Mouse (Mus musculus) liver, postnatal 0 days (tissue): ENCODE data around the gene Itga8. TPM values are rescaled to one million over a fixed set of nuclear protein-coding genes. Genes with fewer than 3 reads are reported as not detected.

Experiments used
- ATAC-seq: fragments of 200-750 bp; cut with Nextera tagmentation; 2 replicates; pipeline ENCODE4 v1.8.0; 2017; ENCODE audit warnings: mild to moderate bottlenecking, moderate library complexity
- DNase-seq: peaks from one replicate; pipeline ENCODE4 v3.0.0-alpha.2; 2016
- H3K27ac ChIP-seq: fragments of 300-500 bp; sonication (generic); 2 replicates; pipeline ENCODE4 v1.5.1; 2014; ENCODE audit warnings: antibody characterized with exemption, moderate library complexity, mild to moderate bottlenecking, low read depth
- H3K27me3 ChIP-seq: fragments of 300-500 bp; sonication (generic); 2 replicates; pipeline ENCODE4 v1.6.1; 2014; ENCODE audit warnings: low read length, control low read depth, mixed read lengths; ENCODE audit not compliant: insufficient read depth
- H3K36me3 ChIP-seq: fragments of 300-500 bp; sonication (generic); replicated peaks from 2 replicates; pipeline ENCODE4 v1.6.1; 2014; ENCODE audit warnings: mild to moderate bottlenecking, control low read depth, low read length, moderate library complexity, mixed read lengths; ENCODE audit not compliant: insufficient read depth
- H3K4me1 ChIP-seq: fragments of 300-500 bp; sonication (generic); 2 replicates; pipeline ENCODE4 v1.6.1; 2014; ENCODE audit warnings: antibody characterized with exemption, mild to moderate bottlenecking, control low read depth; ENCODE audit not compliant: insufficient read depth
- H3K4me2 ChIP-seq: fragments of 300-500 bp; sonication (generic); 2 replicates; pipeline ENCODE4 v1.6.1; 2014; ENCODE audit warnings: low read depth, mild to moderate bottlenecking, low read length, moderate library complexity, mixed read lengths
- H3K4me3 ChIP-seq: fragments of 300-500 bp; sonication (generic); 2 replicates; pipeline ENCODE4 v1.5.1; 2014; ENCODE audit warnings: low read depth, low read length
- H3K9ac ChIP-seq: fragments of 300-500 bp; sonication (generic); replicated peaks from 2 replicates; pipeline ENCODE4 v1.6.1; 2014; ENCODE audit warnings: mild to moderate bottlenecking, moderate library complexity
- H3K9me3 ChIP-seq: fragments of 300-500 bp; sonication (generic); 2 replicates; pipeline ENCODE4 v1.6.1; 2016; ENCODE audit warnings: mild to moderate bottlenecking, control low read depth, low read length, mixed read lengths
- CTCF ChIP-seq: sonication (generic); IDR thresholded peaks from 2 replicates; pipeline ENCODE4 v1.5.1; 2016; ENCODE audit warnings: antibody characterized with exemption, low read depth
- EP300 ChIP-seq: IDR thresholded peaks from 2 replicates; pipeline ENCODE4 v1.6.1; 2016; ENCODE audit warnings: antibody characterized with exemption, low read depth, mild to moderate bottlenecking
- WGBS: fragments of 180-500 bp; shearing (Covaris S2); extraction: QIAGEN DNeasy Blood & Tissue Kit; methylation state at CpG from one replicate; pipeline ENCODE4 v1.1.7; 2014; ENCODE audit not compliant: insufficient replicate concordance; 5-methylcytosine and 5-hydroxymethylcytosine counted together
- polyA plus RNA-seq: library from polyadenylated mRNA; unstranded; fragments of >200 nt; fragmentation: Nextera tagmentation; extraction: Ambion mirVana; gene quantifications from 2 replicates; pipeline ENCODE4 v1.2.1, GENCODE M21; 2015

Itga8 gene
- polyA plus RNA-seq, 1 experiment from 2014 or later: 1.7 TPM

GRCm38 (mm10) chr2:12160486-12160885 is 141.2 kb downstream of the Itga8 start:
- 69% methylated on average over 3 of the region's 3 CpGs for WGBS
- no peak overlapping the region for H3K9ac ChIP-seq
- H3K27me3 ChIP-seq: no peaks in the 10 kb centered on the region
- ATAC-seq (no peak), DNase-seq (peak; percentile 28)
- H3K4me1 ChIP-seq: no peaks in the 10 kb centered on the region
- no peaks in the 10 kb centered on the region for H3K9me3 ChIP-seq
- no peaks in the 10 kb centered on the region for H3K36me3 ChIP-seq
- TF ChIP-seq CTCF (peak; percentile 69), EP300 (no peak)
- H3K4me3 ChIP-seq: no peak overlapping the region
- H3K4me2 ChIP-seq: no peak overlapping the region
- no peak overlapping the region for H3K27ac ChIP-seq

GRCm38 (mm10) chr2:12157001-12157400 is 144.7 kb downstream of the Itga8 start:
- WGBS: 46% methylated on average over 1 of the region's 1 CpGs
- no peak overlapping the region for H3K4me2 ChIP-seq

GRCm38 (mm10) chr2:12156401-12156800 is 145.3 kb downstream of the Itga8 start:
- DNase-seq: no peak
- no peak overlapping the region for H3K4me2 ChIP-seq
- 70% methylated on average over 3 of the region's 3 CpGs for WGBS
- no peak overlapping the region for H3K9ac ChIP-seq
- H3K4me3 ChIP-seq: no peak overlapping the region
- TF ChIP-seq EP300 (no peak), CTCF (no peak)
- no peaks in the 10 kb centered on the region for H3K27me3 ChIP-seq
- H3K4me1 ChIP-seq: no peaks in the 10 kb centered on the region
- no peaks in the 10 kb centered on the region for H3K36me3 ChIP-seq
- H3K27ac ChIP-seq: no peak overlapping the region
- no peaks in the 10 kb centered on the region for H3K9me3 ChIP-seq
- ATAC-seq: no peak

More at GRCm38 (mm10) chr2:12157001-12157400, 144.7 kb downstream of the Itga8 start:
- TF ChIP-seq CTCF: no peak
- Histone ChIP-seq H3K36me3 (no peaks in the 10 kb centered on the region), H3K4me3 (no peak overlapping the region), H3K9me3 (no peaks in the 10 kb centered on the region), H3K9ac (no peak overlapping the region), H3K27me3 (no peaks in the 10 kb centered on the region), H3K4me1 (no peaks in the 10 kb centered on the region), H3K27ac (no peak overlapping the region)
- ATAC-seq: no peak
- no peak for DNase-seq

- no peaks in the 10 kb centered on the region for H3K36me3 ChIP-seq
- no peak overlapping the region for H3K9ac ChIP-seq
- DNase-seq: no peak
- H3K9me3 ChIP-seq: no peaks in the 10 kb centered on the region
- H3K4me3 ChIP-seq: no peak overlapping the region
- WGBS: 77% methylated on average over 6 of the region's 6 CpGs
- ATAC-seq: no peak
- no peaks in the 10 kb centered on the region for H3K27me3 ChIP-seq
- no peak overlapping the region for H3K4me2 ChIP-seq
- H3K27ac ChIP-seq: no peak overlapping the region
- TF ChIP-seq EP300: no peak
- TF ChIP-seq CTCF: no peak
- H3K4me1 ChIP-seq: no peaks in the 10 kb centered on the region
These were observed 147.0 kb downstream of the Itga8 start for GRCm38 (mm10) chr2:12154676-12155075.

- 70% methylated on average over 1 of the region's 1 CpGs for WGBS
- no peak overlapping the region for H3K27ac ChIP-seq
- no peak overlapping the region for H3K9ac ChIP-seq
- H3K36me3 ChIP-seq: no peaks in the 10 kb centered on the region
- no peak overlapping the region for H3K4me3 ChIP-seq
- no peak for ATAC-seq
- no peaks in the 10 kb centered on the region for H3K27me3 ChIP-seq
- H3K4me1 ChIP-seq: no peaks in the 10 kb centered on the region
- H3K4me2 ChIP-seq: no peak overlapping the region
- no peaks in the 10 kb centered on the region for H3K9me3 ChIP-seq
- no peak for DNase-seq
- TF ChIP-seq CTCF: no peak
- TF ChIP-seq EP300: no peak
These were observed 148.2 kb downstream of the Itga8 start for GRCm38 (mm10) chr2:12153551-12153950.

- TF ChIP-seq CTCF: no peak
- TF ChIP-seq EP300: no peak
- 70% methylated on average over 2 of the region's 2 CpGs for WGBS
These were observed 153.8 kb downstream of the Itga8 start for GRCm38 (mm10) chr2:12147902-12148301.

DNA sequence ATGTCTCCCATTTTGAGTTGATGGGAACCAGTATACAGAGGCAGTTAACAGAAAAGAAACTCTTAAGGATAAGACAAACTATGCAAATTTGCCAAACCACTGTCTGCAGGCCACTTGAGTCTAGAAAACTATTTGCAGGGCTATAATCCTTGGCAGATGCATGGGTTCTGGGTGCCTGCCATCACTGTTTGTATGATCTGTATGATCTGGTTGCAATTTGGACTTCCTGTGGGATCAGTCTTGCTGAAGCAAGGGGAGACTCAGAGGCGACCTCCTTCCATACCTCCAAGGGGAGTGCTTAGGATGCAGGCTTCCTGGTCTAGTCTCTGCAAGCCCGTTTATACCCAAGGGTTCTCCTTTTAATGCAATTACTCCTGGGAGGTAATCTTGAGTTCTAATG is 155.1 kb downstream of the Itga8 start:
- H3K4me2 ChIP-seq: no peak overlapping the region
- H3K4me3 ChIP-seq: no peak overlapping the region
- no peak overlapping the region for H3K9ac ChIP-seq
- H3K27me3 ChIP-seq: no peaks in the 10 kb centered on the region
- no peaks in the 10 kb centered on the region for H3K9me3 ChIP-seq
- ATAC-seq (no peak), DNase-seq (no peak)
- no peak for TF ChIP-seq CTCF
- no peak for TF ChIP-seq EP300
- 43% methylated on average over 2 of the region's 2 CpGs for WGBS
- no peaks in the 10 kb centered on the region for H3K36me3 ChIP-seq
- H3K27ac ChIP-seq: no peak overlapping the region
- H3K4me1 ChIP-seq: no peaks in the 10 kb centered on the region

More at GRCm38 (mm10) chr2:12147902-12148301, 153.8 kb downstream of the Itga8 start:
- Histone ChIP-seq H3K9ac (no peak overlapping the region), H3K4me3 (no peak overlapping the region), H3K4me2 (no peak overlapping the region), H3K36me3 (no peaks in the 10 kb centered on the region), H3K27ac (no peak overlapping the region), H3K9me3 (no peaks in the 10 kb centered on the region), H3K27me3 (no peaks in the 10 kb centered on the region), H3K4me1 (no peaks in the 10 kb centered on the region)
- no peak for DNase-seq
- peak; percentile 21; the same call in 1 of the 2 replicates for ATAC-seq
